Mouse (Mus musculus): ENCODE data around the gene Fance. TPM values are rescaled to one million over a fixed set of nuclear protein-coding genes. Genes with fewer than 3 reads are reported as not detected.
A peak's percentile ranks its signal among the peaks of the same experiment; 100 is the strongest.

Fance gene
- total RNA-seq, 2 experiments from 2014 or later: 32.2 to 33.3 TPM

GRCm38 (mm10) chr17:28361921-28362652 is 48.8 kb downstream of the Fance start:
- intact Hi-C loops (cut with DNase I): no loop called here
- DNase-seq (ENCODE audit: extremely low spot score in 1 of 2, low spot score in 2 of 2): no peak

GRCm38 (mm10) chr17:28362653-28363292 is 49.5 kb downstream of the Fance start:
- intact Hi-C loops (cut with DNase I): no loop called here
- DNase-seq (ENCODE audit: extremely low spot score in 1 of 2, low spot score in 2 of 2): peak in 1 of 2 experiments; percentile 28

- intact Hi-C loops (cut with DNase I): no loop called here
- DNase-seq (ENCODE audit: extremely low spot score in 1 of 2, low spot score in 2 of 2): no peak
Measured at GRCm38 (mm10) chr17:28363507-28363906, 50.2 kb downstream of the Fance start.

GRCm38 (mm10) chr17:28365122-28365521 is 51.8 kb downstream of the Fance start, which contains the start of gene Tulp1:
Gene Tulp1, minus strand, starts transcription at chr17:28365222.
- DNase-seq (ENCODE audit: extremely low spot score in 1 of 2, low spot score in 2 of 2): no peak
- intact Hi-C loops (cut with DNase I): no loop called here

- intact Hi-C loops (cut with DNase I): no loop called here
- DNase-seq (ENCODE audit: extremely low spot score in 1 of 2, low spot score in 2 of 2): peak in 1 of 2 experiments; percentile 77
Measured at GRCm38 (mm10) chr17:28368449-28368848, 55.1 kb downstream of the Fance start.

GRCm38 (mm10) chr17:28369056-28369455 is 55.7 kb downstream of the Fance start:
- intact Hi-C loops (cut with DNase I): no loop called here

GRCm38 (mm10) chr17:28371286-28371685 is 58.0 kb downstream of the Fance start:
- DNase-seq (ENCODE audit: extremely low spot score in 1 of 2, low spot score in 2 of 2): no peak
- intact Hi-C loops (cut with DNase I): no loop called here

More at GRCm38 (mm10) chr17:28369056-28369455, 55.7 kb downstream of the Fance start:
- no peak for DNase-seq (ENCODE audit: extremely low spot score in 1 of 2, low spot score in 2 of 2)

GRCm38 (mm10) chr17:28371941-28372340 is 58.6 kb downstream of the Fance start:
- intact Hi-C loops (cut with DNase I): no loop called here
- DNase-seq (ENCODE audit: extremely low spot score in 1 of 2, low spot score in 2 of 2): no peak

GRCm38 (mm10) chr17:28373821-28374220 is 60.5 kb downstream of the Fance start:
- intact Hi-C loops (cut with DNase I): no loop called here
- peak in 1 of 2 experiments; percentile 53 for DNase-seq (ENCODE audit: extremely low spot score in 1 of 2, low spot score in 2 of 2)

- no peak for DNase-seq (ENCODE audit: extremely low spot score in 1 of 2, low spot score in 2 of 2)
- intact Hi-C loops (cut with DNase I): no loop called here
Measured at GRCm38 (mm10) chr17:28374494-28374893, 61.2 kb downstream of the Fance start.

GRCm38 (mm10) chr17:28375592-28376061 is 62.3 kb downstream of the Fance start:
- DNase-seq (ENCODE audit: extremely low spot score in 1 of 2, low spot score in 2 of 2): no peak
- intact Hi-C loops (cut with DNase I): no loop called here

Other genes starting within 250 kb of the Fance start
- gene Tcp11, start 232.9 kb upstream of the Fance start, total RNA-seq (2021): 1 to 10 TPM; 1.6 to 2.4 TPM
- gene Scube3, start 171.4 kb upstream of the Fance start, total RNA-seq (2021): 1 to 10 TPM; 2.2 to 2.4 TPM
- gene Zfp523, start 136.4 kb upstream of the Fance start, total RNA-seq (2021): 10 to 100 TPM; 87.3 to 95.6 TPM
- gene Def6, start 105.7 kb upstream of the Fance start, total RNA-seq (2021): 1 to 10 TPM; 4.9 to 5.4 TPM
- gene Ppard, start 80.8 kb upstream of the Fance start, total RNA-seq (2021): 10 to 100 TPM; 19.4 to 23.8 TPM
- 100 to 1,000 TPM; 454 to 468 TPM for gene Rpl10a, start 15.0 kb downstream of the Fance start, total RNA-seq (2021)
- gene Tead3, start 37.3 kb downstream of the Fance start, total RNA-seq (2021): 1 to 10 TPM; 3.0 to 3.3 TPM
- not detected for gene Tulp1, start 51.7 kb downstream of the Fance start, total RNA-seq (2021)
- 10 to 100 TPM; 26.8 to 50.6 TPM for gene Fkbp5, start 204.0 kb downstream of the Fance start, total RNA-seq (2021)
- gene Armc12, start 217.3 kb downstream of the Fance start, total RNA-seq (2021): not detected
- gene Clpsl2, start 235.9 kb downstream of the Fance start, total RNA-seq (2021): not detected
- not detected for gene Clps, start 247.2 kb downstream of the Fance start, total RNA-seq (2021)